Mouse (Mus musculus): ENCODE results near the gene Bax.

GRCm38 (mm10) chr7:45478774-45479173 is 12.1 kb upstream of the Bax start:
- TF ChIP-seq TAL1 (IDR thresholded peaks at IDR 0.05; ENCODE audit: low read length) (no peak), GATA1 (IDR thresholded peaks at IDR 0.05; ENCODE audit: low read length) (no peak)
